Mouse (Mus musculus) kidney, adult 2 months (tissue): ENCODE measurements around the gene Gaa. TPM values are rescaled to one million over a fixed set of nuclear protein-coding genes. Genes with fewer than 3 reads are reported as not detected.
"Not testable (repeated sequence)": the region's sequence is repeated elsewhere in the genome, so short reads cannot be mapped to it uniquely, and the experiment has no call there.

Experiments
- DNase-seq: peaks from one replicate; pipeline ENCODE4 v3.0.0; 2021
- H3K27ac ChIP-seq: fragments of 200-500 bp; 2 replicates; pipeline ENCODE4 v1.5.1; 2012; ENCODE audit warnings: low read depth, low read length, control low read depth, inconsistent platforms; ENCODE audit not compliant: insufficient read depth
- H3K27me3 ChIP-seq: fragments of 200-500 bp; replicated peaks from 2 replicates; pipeline ENCODE4 v1.6.1; 2012; ENCODE audit warnings: mild to moderate bottlenecking, moderate library complexity, low read length, inconsistent platforms; ENCODE audit not compliant: control insufficient read depth, insufficient read depth
- H3K36me3 ChIP-seq: fragments of 200-500 bp; 2 replicates; pipeline ENCODE4 v1.6.1; 2012; ENCODE audit warnings: mild to moderate bottlenecking, moderate library complexity, low read length, inconsistent platforms; ENCODE audit not compliant: control insufficient read depth, insufficient read depth
- H3K4me1 ChIP-seq: fragments of 200-500 bp; 2 replicates; pipeline ENCODE4 v1.6.1; 2011; ENCODE audit warnings: low read length; ENCODE audit not compliant: control insufficient read depth, insufficient read depth
- H3K4me3 ChIP-seq: fragments of 200-500 bp; 2 replicates; pipeline ENCODE4 v1.5.1; 2011; ENCODE audit warnings: mild to moderate bottlenecking, low read depth, low read length, control low read depth; ENCODE audit not compliant: insufficient read depth
- CTCF ChIP-seq: fragments of 200-500 bp; conservative IDR thresholded peaks from 2 replicates; pipeline ENCODE4 v1.5.1; 2011; ENCODE audit warnings: low read depth, mild to moderate bottlenecking, control low read depth, low read length, moderate library complexity, mixed read lengths; ENCODE audit not compliant: insufficient read depth, insufficient read length
- POLR2A ChIP-seq: fragments of 200-500 bp; IDR thresholded peaks from one replicate; pipeline ENCODE4 v1.6.1; 2011; ENCODE audit warnings: low read depth, low read length, control low read depth
- WGBS: fragments of 180-500 bp; shearing (Covaris S2); methylation state at CpG from one replicate; pipeline ENCODE4 v1.1.7; 2018; 5-methylcytosine and 5-hydroxymethylcytosine counted together
- polyA plus RNA-seq: library from polyadenylated mRNA; depleted of rRNA; stranded (reverse); fragments of >200 nt; gene quantifications from 2 replicates; pipeline ENCODE4 v1.2.3, GENCODE M21; 2012

Gene Gaa
- polyA plus RNA-seq, 1 experiment, result 152 TPM

GRCm38 (mm10) chr11:119272492-119272891 is 4.8 kb downstream of the Gaa start:
- 74% methylated on average over 3 of the region's 3 CpGs for WGBS
- DNase-seq, H3K4me3 ChIP-seq, H3K36me3 ChIP-seq, H3K4me1 ChIP-seq, H3K27ac ChIP-seq, H3K27me3 ChIP-seq: not testable (repeated sequence)
- peak; percentile 29; the same call in 1 of the 2 replicates for TF ChIP-seq CTCF

DNA sequence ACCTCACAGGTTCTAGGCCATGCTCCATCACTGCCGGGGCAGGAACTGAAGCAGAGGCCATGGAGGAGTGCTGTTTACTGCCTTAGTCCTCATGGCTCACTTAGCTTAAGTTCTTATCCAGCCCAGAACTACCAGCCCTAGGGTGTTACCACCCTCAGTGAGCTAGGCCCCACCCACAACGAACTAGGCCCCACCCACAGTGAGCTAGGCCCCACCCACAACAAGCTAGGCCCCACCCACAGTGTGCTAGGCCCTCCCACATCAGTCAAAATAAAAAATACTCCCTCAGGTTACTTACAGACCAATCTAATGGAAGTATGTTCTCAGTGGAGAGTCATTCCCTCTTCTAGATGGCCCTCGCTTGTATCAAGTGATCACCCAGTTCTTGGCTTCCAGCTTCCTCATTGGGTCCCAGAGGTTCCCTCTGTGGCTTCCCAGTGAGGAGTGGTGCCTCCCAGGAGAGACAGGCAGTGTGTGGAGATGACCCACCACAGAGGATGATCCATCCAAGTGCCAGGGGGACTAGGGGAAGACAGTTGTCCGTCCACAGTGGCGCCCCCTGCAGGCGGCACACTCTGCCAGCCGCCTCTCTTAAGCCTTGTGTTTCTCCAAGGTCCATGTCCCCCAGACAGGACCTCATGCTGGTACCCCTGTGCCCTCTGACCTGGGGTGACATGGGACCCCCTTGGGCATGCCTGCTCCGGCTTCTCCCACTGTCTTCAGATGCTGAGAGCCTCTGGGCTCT is 5.7 kb downstream of the Gaa start:
- H3K27me3 ChIP-seq, result no peaks in the 10 kb centered on the region
- H3K4me1 ChIP-seq, result no peaks in the 10 kb centered on the region
- WGBS, result 83% methylated on average over 8 of the region's 8 CpGs
- H3K27ac ChIP-seq, result no peak overlapping the region
- no peaks in the 10 kb centered on the region for H3K36me3 ChIP-seq
- H3K4me3 ChIP-seq, result no peak overlapping the region
- no peak for DNase-seq
- TF ChIP-seq POLR2A (no peak), CTCF (0 out of 2 replicates have a peak, but pooled peaks have one; percentile 22)

DNA sequence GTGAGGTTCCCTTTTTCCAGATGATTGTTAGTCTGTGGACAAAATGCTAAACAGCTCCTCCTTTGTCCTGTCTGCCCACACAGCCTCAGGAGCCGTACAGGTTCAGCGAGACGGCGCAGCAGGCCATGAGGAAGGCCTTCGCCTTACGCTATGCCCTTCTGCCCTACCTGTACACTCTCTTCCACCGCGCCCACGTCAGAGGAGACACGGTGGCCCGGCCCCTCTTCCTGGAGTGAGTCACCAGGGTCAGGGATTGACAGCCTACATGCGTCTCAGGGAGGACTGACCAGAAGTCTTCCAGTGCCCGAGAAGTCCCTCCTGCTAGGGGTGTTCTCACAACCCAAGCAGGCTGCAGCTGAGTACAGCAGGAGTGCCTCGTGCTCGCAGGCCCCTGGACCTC is 13.3 kb downstream of the Gaa start:
- Histone ChIP-seq H3K36me3 (no peaks in the 10 kb centered on the region), H3K27me3 (no peaks in the 10 kb centered on the region), H3K4me1 (no peaks in the 10 kb centered on the region), H3K4me3 (no peak overlapping the region), H3K27ac (no peak overlapping the region)
- no peak for DNase-seq
- 84% methylated on average over 15 of the region's 15 CpGs for whole genome bisulfite sequencing
- no peak for TF ChIP-seq POLR2A

- TF ChIP-seq CTCF, result no peak
- TF ChIP-seq POLR2A, result no peak
- Histone ChIP-seq H3K4me1 (no peaks in the 10 kb centered on the region), H3K27ac (no peak overlapping the region), H3K36me3 (no peaks in the 10 kb centered on the region; the same call in 1 of the 2 replicates), H3K4me3 (no peak overlapping the region), H3K27me3 (no peaks in the 10 kb centered on the region)
- peak; percentile 50 for DNase-seq
- WGBS, result 47% methylated on average over 9 of the region's 9 CpGs
Observed at GRCm38 (mm10) chr11:119285791-119286527, 18.3 kb downstream of the Gaa start.

DNA sequence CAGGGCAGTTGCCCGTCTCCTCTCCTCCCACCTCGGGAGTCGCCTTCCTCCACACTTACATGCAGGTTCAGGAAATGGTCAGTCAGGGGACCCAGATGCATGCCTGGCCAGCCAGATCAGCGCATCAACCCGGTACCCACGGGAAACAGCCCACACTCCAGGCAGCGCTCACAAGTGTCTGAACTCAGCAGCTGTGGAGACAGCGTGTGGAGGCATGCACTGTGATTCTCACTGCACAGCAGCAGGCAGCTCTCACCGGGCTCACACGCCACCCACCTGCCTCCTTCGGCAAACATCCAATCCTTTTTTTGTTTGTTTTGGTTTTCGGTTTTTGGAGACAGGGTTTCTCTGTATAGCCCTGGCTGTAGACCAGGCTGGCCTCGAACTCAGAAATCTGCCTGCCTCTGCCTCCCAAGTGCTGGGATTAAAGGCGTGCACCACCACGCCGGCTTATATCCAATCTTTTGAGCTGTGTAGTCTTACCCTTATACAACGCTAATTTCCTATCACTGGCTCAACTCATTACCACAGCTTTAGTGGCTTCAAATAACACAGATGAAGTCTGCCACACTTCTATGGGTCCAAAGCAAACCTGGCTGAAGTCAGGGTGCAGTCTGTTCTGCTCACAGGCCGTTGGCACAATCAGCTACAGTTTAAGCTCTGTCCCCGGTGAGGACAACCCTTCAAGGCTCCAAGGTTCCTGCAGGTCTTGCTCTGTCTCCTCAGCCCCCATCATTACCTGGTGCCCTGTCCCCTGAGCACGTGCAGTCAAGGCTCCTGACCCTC is 19.7 kb downstream of the Gaa start:
- Histone ChIP-seq H3K4me1 (no peaks in the 10 kb centered on the region), H3K4me3 (no peak overlapping the region), H3K27ac (no peak overlapping the region), H3K36me3 (no peaks in the 10 kb centered on the region; the same call in 1 of the 2 replicates), H3K27me3 (no peaks in the 10 kb centered on the region)
- TF ChIP-seq CTCF (no peak), POLR2A (no peak)
- WGBS, result 85% methylated on average over 20 of the region's 20 CpGs
- no peak for DNase-seq

DNA sequence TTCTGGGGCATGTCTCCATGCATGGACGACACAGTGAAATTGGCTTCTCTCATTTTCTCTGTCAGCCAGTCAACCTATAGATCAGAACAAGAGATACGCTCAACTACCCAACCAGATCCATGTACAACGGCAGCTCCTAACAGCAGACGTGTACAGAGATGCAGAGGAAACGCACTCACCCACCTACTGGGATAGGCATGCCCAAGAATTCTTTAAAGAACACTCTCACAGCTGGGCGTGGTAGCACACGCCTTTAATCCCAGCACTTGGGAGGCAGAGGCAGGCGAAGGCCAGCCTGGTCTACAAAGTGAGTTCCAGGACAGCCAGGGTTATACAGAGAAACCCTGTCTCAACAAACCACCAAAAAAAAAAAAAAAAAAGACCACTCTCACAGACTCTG is 25.2 kb downstream of the Gaa start:
- DNase-seq, H3K4me1 ChIP-seq: not testable (repeated sequence)
- 93% methylated on average over 8 of the region's 8 CpGs for WGBS

DNA sequence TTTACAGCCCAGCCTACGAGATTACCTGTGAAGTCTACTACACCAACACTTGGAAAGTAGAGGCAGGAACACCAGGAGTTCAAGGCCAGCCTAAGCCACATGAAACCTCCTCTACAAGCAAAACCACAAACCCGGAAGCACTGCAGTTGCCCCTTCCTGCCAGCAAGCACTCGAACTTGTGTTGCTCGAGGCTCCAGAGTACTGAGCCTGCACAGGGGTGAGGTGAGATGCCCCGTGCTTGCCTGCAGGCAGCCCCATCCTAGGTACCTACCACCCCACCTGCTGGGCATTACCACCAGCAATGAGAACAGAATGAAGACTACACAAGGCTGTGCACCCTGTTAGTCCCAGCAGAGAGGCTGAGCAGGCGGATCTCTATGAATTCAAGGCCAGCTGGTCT is 30.3 kb downstream of the Gaa start:
- peaks cover 4% of the 10 kb centered on the region; the same call in 1 of the 2 replicates for H3K4me1 ChIP-seq
- H3K27me3 ChIP-seq, result no peaks in the 10 kb centered on the region
- TF ChIP-seq CTCF, result no peak
- no peak for TF ChIP-seq POLR2A
- DNase-seq, result no peak
- H3K36me3 ChIP-seq, result no peaks in the 10 kb centered on the region; the same call in 1 of the 2 replicates
- H3K4me3 ChIP-seq, result no peak overlapping the region
- WGBS, result 74% methylated on average over 6 of the region's 6 CpGs
- H3K27ac ChIP-seq, result no peak overlapping the region

More for the DNA sequence above, 25.2 kb downstream of the Gaa start:
- H3K27ac ChIP-seq, H3K27me3 ChIP-seq, H3K4me3 ChIP-seq, H3K36me3 ChIP-seq: not testable (repeated sequence)
